Mouse (Mus musculus): ENCODE measurements around the gene 1700088E04Rik. TPM values are rescaled to one million over a fixed set of nuclear protein-coding genes. Genes with fewer than 3 reads are reported as not detected.

1700088E04Rik gene
- polyA plus RNA-seq, 1 experiment from 2014 or later: 13.5 TPM

DNA sequence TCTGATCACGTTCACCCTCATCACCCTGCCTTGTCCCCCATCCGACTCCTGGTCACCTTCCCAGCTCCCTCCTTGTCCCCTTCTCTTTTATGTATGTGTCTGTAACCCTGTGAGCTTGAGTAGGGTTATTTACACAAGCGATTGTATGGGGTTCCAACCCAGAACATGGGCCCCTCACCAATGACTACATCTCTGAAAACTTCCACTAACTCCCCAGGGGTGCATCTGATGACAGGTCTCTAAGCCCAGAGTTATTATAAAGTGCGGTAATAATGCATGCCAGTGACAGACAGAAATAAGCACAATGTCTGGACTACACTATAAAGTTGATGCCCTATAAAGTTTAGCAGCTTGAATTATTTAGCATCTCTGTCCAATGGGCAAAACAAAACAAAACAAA is 40.7 kb downstream of the 1700088E04Rik start:
- Histone ChIP-seq H3K36me3 (ENCODE audit: control insufficient read depth, insufficient read depth, low read length) (no peaks in the 10 kb centered on the region), H3K4me2 (replicated peaks; ENCODE audit: low read depth, low read length) (no peak overlapping the region), H3K4me3 (ENCODE audit: low read depth, low read length) (no peak overlapping the region), H3K9ac (ENCODE audit: low read depth, low read length) (no peak overlapping the region), H3K9me3 (ENCODE audit: control insufficient read depth, low read length) (no peaks in the 10 kb centered on the region), H3K4me1 (replicated peaks; ENCODE audit: control insufficient read depth, insufficient read depth, low read length) (0 out of 2 replicates have a peak, but pooled peaks cover 2% of the 10 kb centered on the region), H3K27ac (ENCODE audit: low read depth, low read length) (no peak overlapping the region), H3K27me3 (ENCODE audit: control insufficient read depth, insufficient read depth, low read length) (no peaks in the 10 kb centered on the region)
- DNase-seq (ENCODE audit: low spot score): no peak
- 80% methylated on average over 4 of the region's 4 CpGs for WGBS
- ATAC-seq (ENCODE audit: low FRiP score): no peak

DNA sequence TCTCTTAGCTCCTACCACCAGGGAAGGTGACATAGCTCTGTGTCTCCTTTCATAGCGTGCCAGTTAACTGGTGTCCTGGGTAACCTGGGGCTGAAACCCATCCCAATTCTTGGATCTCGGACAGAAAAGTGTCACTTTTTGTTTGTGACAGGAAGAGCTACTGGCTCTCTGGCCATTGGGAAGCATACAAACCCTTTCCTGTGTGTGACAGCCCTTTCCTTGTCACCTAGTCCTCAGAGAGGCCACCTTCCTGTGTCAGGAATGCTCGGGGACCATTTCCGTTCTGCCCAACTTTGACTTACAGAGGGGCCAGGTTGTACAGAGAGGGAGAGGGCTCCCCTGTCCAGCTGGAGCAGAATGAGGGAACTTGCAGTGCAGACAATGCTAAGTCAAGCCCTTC is 41.6 kb downstream of the 1700088E04Rik start:
- Histone ChIP-seq H3K4me1 (replicated peaks; ENCODE audit: control insufficient read depth, insufficient read depth, low read length) (0 out of 2 replicates have a peak, but pooled peaks cover 2% of the 10 kb centered on the region), H3K27me3 (ENCODE audit: control insufficient read depth, insufficient read depth, low read length) (no peaks in the 10 kb centered on the region), H3K4me2 (replicated peaks; ENCODE audit: low read depth, low read length) (no peak overlapping the region), H3K9me3 (ENCODE audit: control insufficient read depth, low read length) (no peaks in the 10 kb centered on the region), H3K36me3 (ENCODE audit: control insufficient read depth, insufficient read depth, low read length) (0 out of 2 replicates have a peak, but pooled peaks cover 2% of the 10 kb centered on the region), H3K9ac (ENCODE audit: low read depth, low read length) (no peak overlapping the region), H3K27ac (ENCODE audit: low read depth, low read length) (no peak overlapping the region), H3K4me3 (ENCODE audit: low read depth, low read length) (no peak overlapping the region)
- no peak for DNase-seq (ENCODE audit: low spot score)
- ATAC-seq (ENCODE audit: low FRiP score): no peak
- WGBS: 67% methylated on average over 4 of the region's 4 CpGs

DNA sequence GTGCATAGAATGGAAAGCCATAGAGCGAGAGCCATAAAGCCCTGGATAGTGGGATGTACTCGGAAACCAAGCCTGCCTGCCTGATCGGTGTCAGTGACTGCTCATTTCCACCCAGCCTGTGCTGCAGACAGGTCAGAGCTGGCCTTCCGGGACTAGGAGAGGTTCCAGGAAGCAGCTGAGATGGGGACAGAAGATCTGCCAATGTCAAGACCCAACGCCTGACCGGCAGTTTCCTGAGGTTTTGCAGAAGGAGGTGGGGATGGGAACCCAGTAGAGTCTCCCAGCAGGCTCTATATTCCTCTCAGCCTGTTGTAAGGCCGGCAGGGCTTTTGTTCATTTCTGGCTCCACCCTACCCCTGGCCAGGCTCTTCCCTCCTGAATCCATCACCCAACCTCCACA is 42.2 kb downstream of the 1700088E04Rik start:
- Histone ChIP-seq H3K4me3 (ENCODE audit: low read depth, low read length) (no peak overlapping the region), H3K4me1 (replicated peaks; ENCODE audit: control insufficient read depth, insufficient read depth, low read length) (0 out of 2 replicates have a peak, but pooled peaks cover 2% of the 10 kb centered on the region), H3K27me3 (ENCODE audit: control insufficient read depth, insufficient read depth, low read length) (no peaks in the 10 kb centered on the region), H3K36me3 (ENCODE audit: control insufficient read depth, insufficient read depth, low read length) (0 out of 2 replicates have a peak, but pooled peaks cover 2% of the 10 kb centered on the region), H3K27ac (ENCODE audit: low read depth, low read length) (no peak overlapping the region), H3K4me2 (replicated peaks; ENCODE audit: low read depth, low read length) (no peak overlapping the region), H3K9me3 (ENCODE audit: control insufficient read depth, low read length) (no peaks in the 10 kb centered on the region), H3K9ac (ENCODE audit: low read depth, low read length) (no peak overlapping the region)
- DNase-seq (ENCODE audit: low spot score) (no peak), ATAC-seq (ENCODE audit: low FRiP score) (no peak)
- WGBS: 62% methylated on average over 7 of the region's 7 CpGs

DNA sequence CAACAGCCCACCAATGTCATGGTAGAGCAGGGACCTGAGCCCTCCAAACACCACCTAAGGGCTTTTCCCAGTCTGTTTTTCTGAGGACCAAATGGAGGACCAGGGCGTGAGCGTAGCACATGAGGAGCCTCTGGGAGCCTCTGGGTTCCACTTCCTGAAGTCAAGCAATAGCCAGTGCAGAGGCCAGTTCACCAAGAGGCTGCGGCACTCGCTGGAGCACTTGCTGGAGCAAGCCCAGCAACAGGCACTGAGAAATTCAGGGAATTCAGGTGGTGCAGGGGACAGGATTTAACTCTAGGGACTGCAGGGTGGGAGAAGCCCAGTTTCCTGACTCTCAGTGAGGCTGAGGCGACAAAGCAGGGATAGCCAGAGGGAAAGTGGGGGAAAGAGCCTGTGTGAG is 42.8 kb downstream of the 1700088E04Rik start:
- 67% methylated on average over 5 of the region's 5 CpGs for WGBS
- ATAC-seq (ENCODE audit: low FRiP score): no peak
- 0 out of 2 replicates have a peak, but pooled peaks cover 2% of the 10 kb centered on the region for H3K4me1 ChIP-seq (replicated peaks; ENCODE audit: control insufficient read depth, insufficient read depth, low read length)
- H3K27ac ChIP-seq (ENCODE audit: low read depth, low read length): no peak overlapping the region
- no peaks in the 10 kb centered on the region for H3K9me3 ChIP-seq (ENCODE audit: control insufficient read depth, low read length)
- H3K27me3 ChIP-seq (ENCODE audit: control insufficient read depth, insufficient read depth, low read length): no peaks in the 10 kb centered on the region
- DNase-seq (ENCODE audit: low spot score): no peak
- H3K36me3 ChIP-seq (ENCODE audit: control insufficient read depth, insufficient read depth, low read length): 0 out of 2 replicates have a peak, but pooled peaks cover 5% of the 10 kb centered on the region
- no peak overlapping the region for H3K4me2 ChIP-seq (replicated peaks; ENCODE audit: low read depth, low read length)
- H3K4me3 ChIP-seq (ENCODE audit: low read depth, low read length): no peak overlapping the region
- H3K9ac ChIP-seq (ENCODE audit: low read depth, low read length): no peak overlapping the region

DNA sequence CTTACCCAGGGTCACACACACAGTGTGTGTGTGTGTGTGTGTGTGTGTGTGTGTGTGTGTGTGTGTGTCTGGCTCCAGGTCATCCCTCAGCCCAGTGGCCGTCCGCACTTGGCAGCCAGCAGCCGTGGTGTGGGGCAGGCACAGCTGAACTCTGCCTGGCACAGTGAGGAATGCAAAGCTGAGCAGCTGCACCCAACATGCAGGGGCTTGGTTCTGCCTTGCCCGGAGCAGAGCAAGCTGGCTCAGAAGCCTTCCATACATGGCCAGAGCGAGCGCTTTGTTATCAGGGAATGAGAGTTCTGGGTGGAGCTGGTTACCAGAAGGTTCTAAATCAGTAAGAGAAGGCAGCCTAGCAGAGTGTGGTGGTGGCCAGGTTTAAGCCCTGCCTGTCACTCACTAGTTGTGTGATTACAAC is 43.4 kb downstream of the 1700088E04Rik start:
- Histone ChIP-seq H3K27me3 (ENCODE audit: control insufficient read depth, insufficient read depth, low read length) (no peaks in the 10 kb centered on the region), H3K36me3 (ENCODE audit: control insufficient read depth, insufficient read depth, low read length) (0 out of 2 replicates have a peak, but pooled peaks cover 5% of the 10 kb centered on the region), H3K4me3 (ENCODE audit: low read depth, low read length) (no peak overlapping the region), H3K4me2 (replicated peaks; ENCODE audit: low read depth, low read length) (no peak overlapping the region), H3K9ac (ENCODE audit: low read depth, low read length) (no peak overlapping the region), H3K27ac (ENCODE audit: low read depth, low read length) (no peak overlapping the region), H3K9me3 (ENCODE audit: control insufficient read depth, low read length) (no peaks in the 10 kb centered on the region), H3K4me1 (replicated peaks; ENCODE audit: control insufficient read depth, insufficient read depth, low read length) (0 out of 2 replicates have a peak, but pooled peaks cover 2% of the 10 kb centered on the region)
- WGBS: 67% methylated on average over 6 of the region's 6 CpGs
- no peak for ATAC-seq (ENCODE audit: low FRiP score)
- DNase-seq (ENCODE audit: low spot score): no peak

DNA sequence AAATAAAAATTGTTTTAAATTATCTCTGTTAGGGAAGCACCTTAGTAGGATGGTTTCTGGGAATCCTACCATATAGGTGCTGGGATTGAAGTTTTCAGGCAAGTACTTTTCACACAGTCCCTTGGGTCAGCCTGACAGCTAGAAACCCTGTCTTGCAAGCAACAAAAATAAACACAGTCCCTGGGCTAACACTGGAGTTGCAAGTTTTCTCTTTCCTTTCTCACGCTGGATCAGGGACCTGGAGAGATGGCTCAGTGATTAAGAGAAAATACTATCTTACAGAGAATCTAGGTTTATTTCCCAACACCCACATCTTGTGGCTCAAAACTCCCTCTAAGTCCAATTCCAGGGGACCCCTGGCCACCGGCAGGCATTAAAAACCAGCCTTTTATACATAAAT is 43.9 kb downstream of the 1700088E04Rik start:
- Histone ChIP-seq H3K4me2 (replicated peaks; ENCODE audit: low read depth, low read length) (no peak overlapping the region), H3K9me3 (ENCODE audit: control insufficient read depth, low read length) (no peaks in the 10 kb centered on the region), H3K27me3 (ENCODE audit: control insufficient read depth, insufficient read depth, low read length) (no peaks in the 10 kb centered on the region), H3K4me3 (ENCODE audit: low read depth, low read length) (no peak overlapping the region), H3K36me3 (ENCODE audit: control insufficient read depth, insufficient read depth, low read length) (0 out of 2 replicates have a peak, but pooled peaks cover 5% of the 10 kb centered on the region), H3K4me1 (replicated peaks; ENCODE audit: control insufficient read depth, insufficient read depth, low read length) (0 out of 2 replicates have a peak, but pooled peaks cover 2% of the 10 kb centered on the region), H3K9ac (ENCODE audit: low read depth, low read length) (no peak overlapping the region), H3K27ac (ENCODE audit: low read depth, low read length) (no peak overlapping the region)
- DNase-seq (ENCODE audit: low spot score) (no peak), ATAC-seq (ENCODE audit: low FRiP score) (no peak)
- 51% methylated on average over 2 of the region's 2 CpGs for WGBS

DNA sequence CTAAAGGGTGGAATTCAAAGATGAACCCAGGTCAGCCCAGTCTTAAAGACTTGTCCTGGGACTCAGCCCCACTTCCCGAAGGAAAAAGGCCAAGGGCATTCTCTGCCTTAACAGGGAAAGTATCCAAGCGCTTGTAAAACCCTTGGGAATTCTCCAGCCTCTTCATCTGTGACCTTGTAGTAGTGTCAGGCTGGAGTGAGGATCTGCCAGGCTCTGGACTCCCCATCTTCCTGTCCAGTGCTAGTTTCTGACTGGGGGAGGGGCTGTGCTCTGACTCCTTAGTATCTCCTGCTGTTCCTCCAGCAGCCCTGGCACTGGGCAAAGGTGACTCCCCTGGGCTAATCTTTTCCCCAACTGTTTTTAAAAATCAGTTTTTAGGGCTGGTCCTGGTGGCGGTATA is 44.5 kb downstream of the 1700088E04Rik start:
- H3K4me1 ChIP-seq (replicated peaks; ENCODE audit: control insufficient read depth, insufficient read depth, low read length): 0 out of 2 replicates have a peak, but pooled peaks cover 2% of the 10 kb centered on the region
- no peaks in the 10 kb centered on the region for H3K9me3 ChIP-seq (ENCODE audit: control insufficient read depth, low read length)
- WGBS: 75% methylated on average over 3 of the region's 3 CpGs
- H3K4me3 ChIP-seq (ENCODE audit: low read depth, low read length): no peak overlapping the region
- DNase-seq (ENCODE audit: low spot score) (no peak), ATAC-seq (ENCODE audit: low FRiP score) (no peak)
- no peaks in the 10 kb centered on the region for H3K27me3 ChIP-seq (ENCODE audit: control insufficient read depth, insufficient read depth, low read length)
- no peak overlapping the region for H3K4me2 ChIP-seq (replicated peaks; ENCODE audit: low read depth, low read length)
- peaks cover 5% of the 10 kb centered on the region; the same call in 1 of the 2 replicates for H3K36me3 ChIP-seq (ENCODE audit: control insufficient read depth, insufficient read depth, low read length)
- no peak overlapping the region for H3K9ac ChIP-seq (ENCODE audit: low read depth, low read length)
- no peak overlapping the region for H3K27ac ChIP-seq (ENCODE audit: low read depth, low read length)

DNA sequence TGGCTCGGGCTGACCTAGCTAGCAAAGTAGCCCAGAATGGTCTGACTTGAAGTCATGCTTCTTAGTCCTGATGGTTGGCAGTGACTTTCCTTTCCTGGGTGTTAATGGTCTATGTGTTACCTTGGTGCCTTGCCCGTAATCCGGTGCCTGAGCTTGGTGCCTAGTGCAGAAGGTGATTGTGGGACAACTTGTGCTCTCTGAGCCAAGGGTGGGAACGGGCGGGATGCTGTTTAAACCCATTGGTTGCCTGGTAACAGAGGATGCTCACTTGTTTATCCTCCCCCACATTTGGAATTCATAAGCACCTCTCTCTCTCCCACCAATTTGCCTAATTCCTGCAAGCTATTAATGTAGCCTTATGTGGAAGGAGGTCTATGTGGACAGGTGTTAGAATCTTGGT is 45.6 kb downstream of the 1700088E04Rik start:
- no peak overlapping the region for H3K4me2 ChIP-seq (replicated peaks; ENCODE audit: low read depth, low read length)
- DNase-seq (ENCODE audit: low spot score) (no peak), ATAC-seq (ENCODE audit: low FRiP score) (no peak)
- H3K36me3 ChIP-seq (ENCODE audit: control insufficient read depth, insufficient read depth, low read length): peaks cover 11% of the 10 kb centered on the region
- H3K9me3 ChIP-seq (ENCODE audit: control insufficient read depth, low read length): no peaks in the 10 kb centered on the region
- H3K4me1 ChIP-seq (replicated peaks; ENCODE audit: control insufficient read depth, insufficient read depth, low read length): 0 out of 2 replicates have a peak, but pooled peaks cover 2% of the 10 kb centered on the region
- H3K9ac ChIP-seq (ENCODE audit: low read depth, low read length): no peak overlapping the region
- no peak overlapping the region for H3K27ac ChIP-seq (ENCODE audit: low read depth, low read length)
- no peaks in the 10 kb centered on the region for H3K27me3 ChIP-seq (ENCODE audit: control insufficient read depth, insufficient read depth, low read length)
- no peak overlapping the region for H3K4me3 ChIP-seq (ENCODE audit: low read depth, low read length)
- WGBS: 91% methylated on average over 5 of the region's 5 CpGs

DNA sequence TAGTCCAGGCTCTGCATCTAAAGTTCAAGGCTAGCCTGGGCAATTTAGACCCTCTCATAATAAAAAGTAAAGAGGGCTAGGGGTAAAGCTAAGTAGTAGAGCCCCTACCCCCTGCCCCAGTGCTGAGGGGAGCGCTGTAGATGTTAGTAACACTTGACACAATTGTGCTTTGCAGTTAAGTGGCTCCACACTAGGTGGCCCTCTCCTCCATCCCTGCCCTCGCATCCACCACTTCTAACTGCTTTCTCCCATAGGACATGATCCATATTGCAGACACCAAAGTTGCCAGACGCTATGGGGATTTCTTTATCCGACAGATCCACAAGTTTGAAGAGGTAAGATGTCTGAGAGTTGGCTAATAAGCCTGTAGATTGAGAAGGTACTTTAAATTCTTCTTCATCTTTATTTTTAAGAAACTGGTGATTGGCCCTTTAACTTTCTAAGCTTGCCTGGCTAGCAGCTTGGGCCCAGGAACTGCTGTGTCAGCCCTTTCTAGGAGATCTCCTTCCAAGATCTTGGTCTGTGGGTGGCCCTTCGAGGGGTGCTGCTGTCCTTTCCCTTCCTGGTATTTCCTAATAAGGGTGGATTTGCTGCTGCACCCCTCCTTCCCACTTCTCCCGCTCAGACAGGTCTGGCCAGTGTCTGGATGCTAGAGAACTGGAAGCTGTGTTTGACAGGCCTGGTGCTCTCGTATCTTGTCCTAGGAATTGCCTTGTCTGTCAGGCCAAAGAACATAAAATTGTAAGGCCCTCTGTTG is 47.8 kb downstream of the 1700088E04Rik start:
- 0 out of 2 replicates have a peak, but pooled peaks cover 2% of the 10 kb centered on the region for H3K4me1 ChIP-seq (replicated peaks; ENCODE audit: control insufficient read depth, insufficient read depth, low read length)
- H3K9ac ChIP-seq (ENCODE audit: low read depth, low read length): no peak overlapping the region
- no peak overlapping the region for H3K4me2 ChIP-seq (replicated peaks; ENCODE audit: low read depth, low read length)
- peaks cover 16% of the 10 kb centered on the region for H3K36me3 ChIP-seq (ENCODE audit: control insufficient read depth, insufficient read depth, low read length)
- no peak overlapping the region for H3K4me3 ChIP-seq (ENCODE audit: low read depth, low read length)
- WGBS: 82% methylated on average over 7 of the region's 7 CpGs
- DNase-seq (ENCODE audit: low spot score): peak; percentile 21
- H3K9me3 ChIP-seq (ENCODE audit: control insufficient read depth, low read length): no peaks in the 10 kb centered on the region
- no peak for ATAC-seq (ENCODE audit: low FRiP score)
- H3K27me3 ChIP-seq (ENCODE audit: control insufficient read depth, insufficient read depth, low read length): no peaks in the 10 kb centered on the region
- H3K27ac ChIP-seq (ENCODE audit: low read depth, low read length): no peak overlapping the region
